Mouse (Mus musculus) MEL (cell line): ENCODE measurements at regions not wholly inside any gene's neighbourhood (a gene's known extent, or its start where the extent isn't known, plus 50 kb on each side); places are given as distances from the start of the nearest gene placed in this dataset.

ENCODE experiments used
- DNase-seq: peaks from one replicate; pipeline ENCODE4 v3.0.0; 2011; ENCODE audit warnings: low read depth, low spot score
- H3K27ac ChIP-seq: 2 replicates; pipeline ENCODE4 v1.5.1; 2012; ENCODE audit warnings: low read depth, mild to moderate bottlenecking, control low read depth, low read length, moderate library complexity; ENCODE audit not compliant: control insufficient read depth
- H3K27me3 ChIP-seq, 2 experiments: fragments of 150-350 bp in 1 of 2; sonication (generic) in 1 of 2; 2 replicates each; pipeline ENCODE4 v1.6.1; 2012; ENCODE audit warnings: low read length in 2 of 2, mild to moderate bottlenecking in 2 of 2, improper control_type of control experiment in 1 of 2, moderate library complexity in 1 of 2; ENCODE audit not compliant: insufficient read depth in 2 of 2, control insufficient read depth in 1 of 2
- H3K36me3 ChIP-seq, 2 experiments: 2 replicates each; pipeline ENCODE4 v1.6.1; 2012 to 2014; ENCODE audit warnings: low read length in 2 of 2, improper control_type of control experiment in 1 of 2, inconsistent platforms in 1 of 2, mild to moderate bottlenecking in 1 of 2; ENCODE audit not compliant: insufficient read depth in 2 of 2, control insufficient read depth in 1 of 2
- H3K4me1 ChIP-seq, 2 experiments: fragments of 150-350 bp in 1 of 2; sonication (generic) in 1 of 2; 2 replicates each; pipeline ENCODE4 v1.6.1; 2012; ENCODE audit warnings: low read length in 2 of 2, improper control_type of control experiment in 1 of 2, mild to moderate bottlenecking in 1 of 2; ENCODE audit not compliant: insufficient read depth in 2 of 2, control insufficient read depth in 1 of 2
- H3K4me3 ChIP-seq, 2 experiments: fragments of 150-350 bp in 1 of 2; sonication (generic) in 1 of 2; 2 replicates each; pipeline ENCODE4 v1.5.1; 2012; ENCODE audit warnings: low read depth in 2 of 2, low read length in 2 of 2, mild to moderate bottlenecking in 2 of 2, moderate library complexity in 2 of 2, control low read depth in 1 of 2, improper control_type of control experiment in 1 of 2; ENCODE audit not compliant: control insufficient read depth in 1 of 2, insufficient read depth in 1 of 2
- H3K79me2 ChIP-seq: 2 replicates; pipeline ENCODE4 v1.6.1; 2012; ENCODE audit warnings: mild to moderate bottlenecking, low read length, moderate library complexity; ENCODE audit not compliant: control insufficient read depth, poor library complexity, insufficient read depth
- H3K9ac ChIP-seq: 2 replicates; pipeline ENCODE4 v1.6.1; 2012; ENCODE audit warnings: low read depth, mild to moderate bottlenecking, control low read depth, low read length, moderate library complexity; ENCODE audit not compliant: control insufficient read depth, poor library complexity, severe bottlenecking
- H3K9me3 ChIP-seq: fragments of 150-350 bp; sonication (generic); replicated peaks from 2 replicates; pipeline ENCODE4 v1.6.1; 2012; ENCODE audit warnings: mild to moderate bottlenecking, low read length, improper control_type of control experiment, moderate library complexity; ENCODE audit not compliant: insufficient read depth
- BHLHE40 ChIP-seq: IDR thresholded peaks from 2 replicates; pipeline ENCODE4 v1.6.1; 2012; ENCODE audit warnings: low read depth, mild to moderate bottlenecking, inconsistent platforms, low read length, improper control_type of control experiment, borderline replicate concordance
- CHD1 ChIP-seq: IDR thresholded peaks from 2 replicates; pipeline ENCODE4 v1.6.1; 2012; ENCODE audit warnings: low read depth, mild to moderate bottlenecking, inconsistent platforms, low read length, improper control_type of control experiment
- CHD2 ChIP-seq: IDR thresholded peaks from 2 replicates; pipeline ENCODE4 v1.6.1; 2011; ENCODE audit warnings: low read length, improper control_type of control experiment
- ELF1 ChIP-seq: IDR thresholded peaks from 2 replicates; pipeline ENCODE4 v1.6.1; 2014; ENCODE audit warnings: low read depth, mild to moderate bottlenecking, inconsistent platforms, low read length, improper control_type of control experiment, moderate library complexity
- EP300 ChIP-seq, 2 experiments: IDR thresholded peaks; 2 replicates each; pipeline ENCODE4 v1.6.1; 2011; ENCODE audit warnings: improper control_type of control experiment in 2 of 2, low read length in 2 of 2, low read depth in 1 of 2, mild to moderate bottlenecking in 1 of 2
- GATA1 ChIP-seq: IDR thresholded peaks from 2 replicates; pipeline ENCODE4 v1.6.1; 2011; ENCODE audit warnings: low read depth, low read length, improper control_type of control experiment
- HCFC1 ChIP-seq: IDR thresholded peaks from 2 replicates; pipeline ENCODE4 v1.6.1; 2012; ENCODE audit warnings: low read depth, mild to moderate bottlenecking, inconsistent platforms, low read length, improper control_type of control experiment, moderate library complexity
- JUND ChIP-seq: IDR thresholded peaks from 2 replicates; pipeline ENCODE4 v1.6.1; 2011; ENCODE audit warnings: low read depth, mild to moderate bottlenecking, improper control_type of control experiment, low read length
- KAT2A ChIP-seq: conservative IDR thresholded peaks from 2 replicates; pipeline ENCODE4 v1.6.1; 2012; ENCODE audit warnings: low read depth, low read length, improper control_type of control experiment, inconsistent platforms
- MAFK ChIP-seq: IDR thresholded peaks from 2 replicates; pipeline ENCODE4 v1.6.1; 2011; ENCODE audit warnings: low read depth, mild to moderate bottlenecking, low read length, improper control_type of control experiment, borderline replicate concordance
- MAX ChIP-seq: IDR thresholded peaks from 2 replicates; pipeline ENCODE4 v1.6.1; 2011; ENCODE audit warnings: low read length, improper control_type of control experiment
- MAZ ChIP-seq: IDR thresholded peaks from 2 replicates; pipeline ENCODE4 v1.6.1; 2012; ENCODE audit warnings: low read depth, mild to moderate bottlenecking, inconsistent platforms, low read length, improper control_type of control experiment
- MXI1 ChIP-seq: IDR thresholded peaks from 2 replicates; pipeline ENCODE4 v1.6.1; 2011; ENCODE audit warnings: mild to moderate bottlenecking, low read depth, low read length, improper control_type of control experiment
- MYC ChIP-seq: IDR thresholded peaks from 2 replicates; pipeline ENCODE4 v1.6.1; 2011; ENCODE audit warnings: low read depth, mild to moderate bottlenecking, low read length, improper control_type of control experiment, moderate library complexity
- NELFE ChIP-seq: IDR thresholded peaks from 2 replicates; pipeline ENCODE4 v1.6.1; 2011; ENCODE audit warnings: low read depth, low read length, improper control_type of control experiment
- NRF1 ChIP-seq: IDR thresholded peaks from 2 replicates; pipeline ENCODE4 v1.6.1; 2014; ENCODE audit warnings: low read depth, mild to moderate bottlenecking, inconsistent platforms, low read length, improper control_type of control experiment, moderate library complexity; ENCODE audit not compliant: poor library complexity, insufficient read depth, severe bottlenecking
- POLR2A ChIP-seq, 2 experiments: IDR thresholded peaks; 2 replicates each; pipeline ENCODE4 v1.6.1; 2011 to 2012; ENCODE audit warnings: low read length in 2 of 2, mild to moderate bottlenecking in 2 of 2, control low read depth in 1 of 2, improper control_type of control experiment in 1 of 2, low read depth in 1 of 2, moderate library complexity in 1 of 2; ENCODE audit not compliant: control insufficient read depth in 1 of 2, insufficient read depth in 1 of 2, poor library complexity in 1 of 2
- POLR2AphosphoS2 ChIP-seq: IDR thresholded peaks from 2 replicates; pipeline ENCODE4 v1.6.1; 2011; ENCODE audit warnings: low read length, improper control_type of control experiment
- RAD21 ChIP-seq: IDR thresholded peaks from 2 replicates; pipeline ENCODE4 v1.6.1; 2011; ENCODE audit warnings: mild to moderate bottlenecking, low read depth, low read length, improper control_type of control experiment
- RCOR1 ChIP-seq: IDR thresholded peaks from 2 replicates; pipeline ENCODE4 v1.6.1; 2012; ENCODE audit warnings: low read depth, mild to moderate bottlenecking, inconsistent platforms, low read length, improper control_type of control experiment
- SMC3 ChIP-seq: IDR thresholded peaks from 2 replicates; pipeline ENCODE4 v1.6.1; 2011; ENCODE audit warnings: low read depth, low read length, improper control_type of control experiment
- TBP ChIP-seq: IDR thresholded peaks from 2 replicates; pipeline ENCODE4 v1.8.0; 2011; ENCODE audit warnings: low read depth, low read length, improper control_type of control experiment
- UBTF ChIP-seq: IDR thresholded peaks from 2 replicates; pipeline ENCODE4 v1.6.1; 2012; ENCODE audit warnings: low read depth, mild to moderate bottlenecking, inconsistent platforms, low read length, improper control_type of control experiment, moderate library complexity, borderline replicate concordance; ENCODE audit not compliant: insufficient read depth
- ZKSCAN1 ChIP-seq: IDR thresholded peaks from 2 replicates; pipeline ENCODE4 v1.6.1; 2012; ENCODE audit warnings: low read depth, mild to moderate bottlenecking, inconsistent platforms, low read length, improper control_type of control experiment, moderate library complexity

DNA sequence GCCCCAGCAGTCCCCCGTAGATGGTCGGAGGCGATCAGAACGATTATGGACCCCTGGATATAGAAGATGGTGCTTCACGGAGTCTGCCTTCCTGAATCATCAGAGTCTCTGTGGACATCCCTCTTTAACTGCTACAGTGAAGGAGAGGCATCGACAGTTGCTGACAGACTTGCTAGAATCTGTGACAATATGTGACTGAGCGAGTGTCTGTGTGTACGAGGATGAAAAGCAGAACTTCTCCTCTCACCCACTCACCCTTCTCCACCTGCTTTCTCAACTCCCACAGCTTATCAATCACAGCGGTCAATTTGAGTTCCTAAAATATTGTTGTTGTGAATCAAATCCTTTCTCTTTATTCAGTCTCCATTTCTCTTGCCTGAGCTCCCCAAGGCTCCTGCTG is 335.9 kb upstream of the Xylt1 start:
- Histone ChIP-seq H3K9me3 (no peaks in the 10 kb centered on the region), H3K36me3 (no peaks in the 10 kb centered on the region), H3K27me3 (no peaks in the 10 kb centered on the region), H3K27ac (no peak overlapping the region)
- TF ChIP-seq EP300 (IDR thresholded peaks at IDR 0.05; ENCODE audit: low read depth in 1 of 2, low read length in 2 of 2): no peak
- TF ChIP-seq UBTF: no peak
- no peak for TF ChIP-seq NELFE
- no peak for TF ChIP-seq ELF1
- TF ChIP-seq POLR2AphosphoS2: no peak
- TF ChIP-seq RAD21: no peak
- no peak for TF ChIP-seq SMC3
- no peak for TF ChIP-seq MAX
- no peak for TF ChIP-seq TBP
- TF ChIP-seq POLR2A (IDR thresholded peaks at IDR 0.05; ENCODE audit: control insufficient read depth in 1 of 2, insufficient read depth in 1 of 2, low read depth in 1 of 2, low read length in 2 of 2, poor library complexity in 1 of 2): no peak
- TF ChIP-seq GATA1: no peak
- no peak for TF ChIP-seq ZKSCAN1
- no peak for TF ChIP-seq MAZ
- no peak for TF ChIP-seq JUND
- TF ChIP-seq MXI1: no peak
- no peak for TF ChIP-seq MYC
- no peak for TF ChIP-seq KAT2A
- no peak for TF ChIP-seq RCOR1
- TF ChIP-seq, all 39 proteins: peak for 0
- Histone ChIP-seq H3K9ac (no peak overlapping the region), H3K4me1 (no peaks in the 10 kb centered on the region), H3K4me3 (no peak overlapping the region), H3K79me2 (no peaks in the 10 kb centered on the region)
- DNase-seq: no peak

DNA sequence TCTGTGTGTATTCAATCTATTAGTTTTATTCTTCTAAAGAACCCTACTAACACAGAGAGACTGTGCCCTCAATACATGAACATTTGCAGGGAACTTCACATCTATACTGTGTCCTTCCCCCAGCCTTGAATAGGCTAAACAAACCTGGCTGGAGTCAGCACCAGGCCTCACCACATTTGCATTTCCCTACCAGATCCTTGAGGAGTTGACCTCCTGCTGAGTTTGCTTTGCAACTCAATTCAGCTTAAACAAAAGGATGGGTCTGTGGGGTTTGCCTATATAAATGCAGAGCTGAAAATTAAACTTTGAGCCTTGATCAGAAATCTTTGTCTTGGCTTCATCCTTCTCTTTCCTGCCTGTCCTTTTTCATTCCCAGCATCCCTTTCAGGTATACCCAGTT is 331.5 kb upstream of the Xylt1 start:
- Histone ChIP-seq H3K9ac (no peak overlapping the region), H3K79me2 (no peaks in the 10 kb centered on the region), H3K4me1 (no peaks in the 10 kb centered on the region), H3K4me3 (no peak overlapping the region), H3K36me3 (no peaks in the 10 kb centered on the region), H3K27ac (no peak overlapping the region), H3K9me3 (no peaks in the 10 kb centered on the region), H3K27me3 (no peaks in the 10 kb centered on the region)
- DNase-seq: no peak
- TF ChIP-seq CHD2 (no peak), MAX (no peak), HCFC1 (no peak), NRF1 (no peak), RCOR1 (no peak), SMC3 (no peak), EP300 (IDR thresholded peaks at IDR 0.05; ENCODE audit: low read depth in 1 of 2, low read length in 2 of 2) (no peak), UBTF (no peak), NELFE (no peak), POLR2AphosphoS2 (no peak), MAFK (no peak), BHLHE40 (no peak), CHD1 (no peak)
